Mouse (Mus musculus): ENCODE measurements at regions not wholly inside any gene's neighbourhood (a gene's known extent, or its start where the extent isn't known, plus 50 kb on each side); places are given as distances from the start of the nearest gene placed in this dataset.

DNA sequence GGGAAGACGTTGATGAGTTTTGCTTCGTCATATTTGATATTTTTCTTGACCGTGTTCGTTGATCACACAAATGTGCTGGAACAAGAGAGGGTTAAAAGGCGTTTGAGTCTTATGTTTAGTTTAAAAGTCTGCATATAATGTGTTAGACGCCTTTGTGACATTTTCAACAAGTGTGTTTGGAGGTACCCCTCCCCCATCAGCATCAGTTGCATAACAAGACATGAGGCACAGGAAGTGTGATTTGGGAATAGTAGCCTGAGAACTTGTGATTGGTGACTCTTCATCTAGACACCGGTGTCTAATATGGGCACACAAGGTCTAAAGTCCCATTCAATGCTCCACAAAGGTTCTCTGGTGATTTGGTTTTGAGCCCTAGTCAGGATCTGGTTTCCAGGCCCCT, 76.1 kb upstream of the Arhgap21 start:
- no peak for DNase-seq (ENCODE audit: low spot score in 2 of 2)

DNA sequence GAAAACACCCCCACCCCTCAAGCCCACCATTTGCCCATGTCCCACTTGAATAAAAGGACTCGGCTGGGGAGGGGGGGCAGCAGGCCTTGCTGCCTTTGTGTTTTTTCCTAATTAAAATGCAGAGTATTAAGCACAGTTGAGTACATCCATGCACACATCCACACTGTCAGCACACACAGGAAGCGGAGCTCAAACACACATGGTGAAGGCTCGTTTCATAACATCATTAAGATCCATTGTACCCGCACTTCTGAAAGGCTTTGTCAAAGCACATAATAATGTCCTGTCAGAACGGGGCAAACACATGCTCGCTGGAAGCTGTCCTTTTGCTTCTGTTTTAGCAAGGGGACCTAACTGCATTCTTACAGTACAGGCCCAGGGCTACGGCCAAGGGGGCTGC, 75.3 kb upstream of the Arhgap21 start:
- DNase-seq (ENCODE audit: low spot score in 2 of 2) = no peak

DNA sequence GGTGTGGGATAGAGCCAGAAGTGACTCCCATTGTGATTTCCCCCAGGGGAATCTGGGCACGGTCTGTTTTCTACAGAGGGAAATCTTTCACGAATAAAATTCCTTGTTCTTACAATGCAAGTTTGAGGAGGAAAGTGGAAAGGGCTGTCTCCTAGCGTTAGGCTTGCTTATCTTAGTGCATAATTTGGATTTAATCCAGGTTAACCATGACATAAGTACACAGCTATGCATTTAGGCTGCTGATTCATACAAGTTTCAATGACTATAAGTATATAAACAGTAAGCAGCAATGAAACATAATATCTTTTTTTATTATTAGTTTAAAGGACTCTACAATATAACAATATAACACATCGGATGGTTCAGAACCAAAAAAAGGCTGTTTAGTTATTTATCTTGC, 74.6 kb upstream of the Arhgap21 start:
- DNase-seq (ENCODE audit: low spot score in 2 of 2) = no peak

DNA sequence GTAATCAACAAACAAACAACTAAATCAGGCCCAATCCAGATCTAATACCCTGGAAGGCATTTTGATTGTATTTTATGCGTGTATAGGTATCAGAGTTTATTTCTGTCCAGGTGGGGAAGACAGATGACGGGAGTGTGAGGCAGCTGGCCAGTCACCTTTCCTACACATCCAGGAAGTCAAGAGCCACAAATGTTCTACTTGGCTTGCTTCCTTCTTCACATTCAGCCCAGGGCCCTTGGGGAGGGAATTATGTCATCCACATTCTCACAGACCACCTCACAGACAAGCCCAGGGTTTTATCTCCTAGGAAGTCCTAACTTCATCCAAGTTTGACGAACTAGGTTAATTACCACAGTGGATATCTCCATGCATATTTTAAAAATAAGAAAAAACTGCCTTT, 68.9 kb upstream of the Arhgap21 start:
- no peak for DNase-seq (ENCODE audit: low spot score in 2 of 2)

DNA sequence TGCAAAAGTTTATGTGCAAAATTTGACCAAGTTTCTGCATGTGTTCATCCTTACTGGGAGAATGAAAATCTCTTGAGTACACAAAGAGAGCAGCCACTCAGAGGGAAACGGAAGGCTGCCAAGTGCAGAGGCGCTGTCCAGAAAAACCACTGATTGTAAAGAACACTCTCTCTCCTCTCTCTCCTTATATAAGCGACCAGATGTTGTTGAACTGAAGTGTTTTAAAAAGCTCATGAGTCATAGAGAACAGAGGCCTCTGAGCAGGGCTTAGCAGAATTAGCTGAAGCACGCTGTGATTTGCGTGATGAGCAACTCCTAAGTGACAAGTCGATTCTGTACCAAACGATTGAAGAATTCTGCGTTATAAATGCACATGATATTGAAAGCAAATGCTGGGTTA, 68.5 kb upstream of the Arhgap21 start:
- peak; percentile 73 to 84 for DNase-seq (ENCODE audit: low spot score in 2 of 2)

DNA sequence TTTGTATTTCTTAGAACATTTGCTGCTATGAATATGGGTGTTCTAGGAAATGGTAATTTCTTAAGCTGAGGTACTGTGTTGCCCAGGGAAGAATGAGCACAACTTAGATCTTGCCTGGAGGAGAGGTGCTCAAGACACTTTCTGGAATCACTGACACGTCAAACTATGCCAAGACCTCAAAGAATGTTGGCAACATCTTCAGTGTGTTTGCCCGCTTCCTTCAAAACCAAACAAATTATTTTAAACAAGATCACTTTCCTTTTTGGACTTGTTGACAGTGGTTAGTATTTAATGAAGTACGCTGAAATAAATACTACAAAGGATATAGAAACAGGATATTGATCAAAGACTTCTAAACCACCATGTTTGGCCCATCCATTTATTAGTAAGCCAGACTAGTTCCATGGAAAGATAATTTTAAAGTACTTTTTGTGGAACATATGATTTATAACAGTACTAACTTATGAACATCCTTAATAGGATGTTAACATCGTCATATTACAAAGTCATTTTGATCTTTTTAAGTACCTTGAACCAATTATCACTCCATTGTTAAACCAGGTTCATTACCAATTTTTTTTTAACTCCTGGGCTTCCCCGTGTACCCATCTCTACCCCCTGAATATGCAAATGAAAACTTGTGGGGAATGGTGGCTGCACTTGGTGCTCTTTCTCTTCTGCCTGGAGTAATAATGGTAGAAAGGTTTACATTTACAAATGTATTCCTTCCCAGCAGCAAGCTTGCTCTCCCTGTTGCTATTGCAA, 67.4 kb upstream of the Arhgap21 start:
- DNase-seq (ENCODE audit: low spot score in 2 of 2) = no peak

DNA sequence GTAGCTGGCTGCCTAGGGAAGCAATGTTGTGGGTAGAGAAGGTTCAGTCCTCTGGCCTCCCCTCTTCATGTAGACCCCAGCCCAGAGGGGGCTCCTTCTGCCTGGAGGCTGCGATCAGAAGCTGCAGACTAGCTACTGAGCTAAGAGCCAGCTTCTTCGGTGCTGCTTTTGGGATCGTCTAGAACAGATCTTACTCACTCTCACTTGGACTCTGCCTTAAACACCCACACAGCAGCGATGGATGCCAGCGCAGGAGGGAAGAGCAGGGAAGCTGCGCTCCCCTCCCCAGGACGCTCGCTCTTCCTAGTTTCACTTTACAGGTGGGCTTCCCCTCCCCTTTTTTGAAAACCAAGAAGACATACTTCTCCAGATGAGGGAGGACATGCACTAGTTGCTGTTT, 66.0 kb upstream of the Arhgap21 start:
- peak; percentile 77 to 78 for DNase-seq (ENCODE audit: low spot score in 2 of 2)

DNA sequence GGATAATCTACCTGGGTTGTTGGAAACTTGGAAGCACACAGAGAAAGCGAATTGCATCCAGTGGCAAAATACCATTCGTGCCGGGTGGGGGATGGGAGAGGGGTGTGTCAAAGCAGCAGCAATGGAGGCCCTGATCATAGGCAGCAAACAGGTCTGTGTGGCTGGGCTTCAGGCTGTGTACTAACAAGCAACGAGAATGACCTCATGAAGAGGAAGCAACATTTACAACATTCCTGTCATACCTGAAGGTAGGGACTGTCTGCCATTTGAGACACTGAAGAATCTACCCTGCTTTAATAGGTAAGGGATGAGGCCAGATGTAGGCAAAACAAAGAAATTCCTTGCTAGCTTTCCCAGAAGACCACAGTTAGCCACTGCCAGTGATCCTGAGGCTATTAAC, 62.0 kb upstream of the Arhgap21 start:
- DNase-seq (ENCODE audit: low spot score in 2 of 2) = no peak

DNA sequence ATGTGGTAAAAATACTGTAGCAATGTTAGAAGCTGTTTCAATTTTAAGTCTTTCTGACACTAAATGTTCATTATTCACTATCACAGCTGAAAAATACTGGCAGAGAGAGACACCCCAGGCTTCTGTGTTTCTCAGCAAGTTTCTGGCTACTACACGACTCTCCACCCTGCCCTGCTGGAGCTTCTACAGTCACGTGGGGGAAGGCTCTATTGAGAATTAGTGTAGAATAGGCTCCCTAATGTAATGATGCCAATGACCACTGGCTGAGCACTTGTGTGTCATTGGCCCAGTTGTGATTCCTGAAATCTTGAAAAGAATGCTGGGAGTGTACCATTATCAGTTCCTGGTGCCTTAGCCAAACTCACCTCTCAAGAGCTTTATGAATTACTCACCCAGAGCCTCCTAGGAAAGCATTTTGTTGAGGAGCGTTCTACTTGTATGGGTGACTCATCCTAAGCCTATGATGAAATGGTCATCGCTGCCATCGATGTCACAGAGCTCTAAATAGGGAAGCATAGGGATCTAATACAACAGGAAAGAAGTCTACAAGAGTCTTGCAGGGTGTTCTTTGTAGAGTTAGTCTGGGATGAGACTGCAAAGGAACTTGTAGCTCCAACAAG, 60.8 kb upstream of the Arhgap21 start:
- no peak for DNase-seq (ENCODE audit: low spot score in 2 of 2)

DNA sequence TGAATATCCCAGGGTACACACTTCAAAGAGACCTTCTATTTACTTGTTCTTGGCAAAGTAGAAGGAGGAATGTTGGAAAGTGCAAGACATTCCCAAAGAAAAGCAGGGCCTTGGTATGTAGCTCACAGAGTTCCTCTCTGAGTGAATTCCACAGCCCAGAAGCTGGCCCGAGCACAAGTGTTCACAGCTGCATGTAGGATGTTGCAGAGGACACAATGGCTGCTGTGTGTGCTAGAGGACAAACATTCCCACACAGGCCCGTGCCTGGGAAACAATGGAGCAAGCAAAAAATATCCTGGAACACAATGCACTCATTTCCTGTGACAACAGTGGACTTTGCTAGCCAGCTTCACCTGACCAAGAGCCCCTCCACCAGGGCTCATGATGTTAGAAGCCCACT, 59.9 kb upstream of the Arhgap21 start:
- peak; percentile 45 to 50 for DNase-seq (ENCODE audit: low spot score in 2 of 2)

DNA sequence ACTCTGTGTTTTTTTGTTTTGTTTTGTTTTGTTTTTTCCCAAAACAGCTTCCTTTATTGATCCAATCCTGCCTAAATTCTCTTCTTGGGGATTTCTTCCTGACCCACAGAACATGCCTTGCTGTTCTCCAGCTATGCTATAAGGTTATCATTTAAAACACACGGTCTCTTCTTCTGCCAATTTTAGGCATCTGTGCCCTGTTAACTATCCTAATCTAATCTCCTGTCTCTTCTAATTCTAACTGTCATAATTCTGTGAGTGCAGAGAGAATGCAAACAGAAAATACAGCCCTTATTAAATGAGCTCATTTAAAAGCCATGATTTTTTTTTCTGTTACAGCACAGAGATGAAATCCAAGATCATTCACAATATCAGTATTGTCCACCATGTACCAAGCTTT, 49.9 kb upstream of the Arhgap21 start:
- DNase-seq (ENCODE audit: low spot score in 2 of 2) = no peak
